Mouse (Mus musculus): ENCODE data around the gene Barhl2.

Gene Barhl2

DNA sequence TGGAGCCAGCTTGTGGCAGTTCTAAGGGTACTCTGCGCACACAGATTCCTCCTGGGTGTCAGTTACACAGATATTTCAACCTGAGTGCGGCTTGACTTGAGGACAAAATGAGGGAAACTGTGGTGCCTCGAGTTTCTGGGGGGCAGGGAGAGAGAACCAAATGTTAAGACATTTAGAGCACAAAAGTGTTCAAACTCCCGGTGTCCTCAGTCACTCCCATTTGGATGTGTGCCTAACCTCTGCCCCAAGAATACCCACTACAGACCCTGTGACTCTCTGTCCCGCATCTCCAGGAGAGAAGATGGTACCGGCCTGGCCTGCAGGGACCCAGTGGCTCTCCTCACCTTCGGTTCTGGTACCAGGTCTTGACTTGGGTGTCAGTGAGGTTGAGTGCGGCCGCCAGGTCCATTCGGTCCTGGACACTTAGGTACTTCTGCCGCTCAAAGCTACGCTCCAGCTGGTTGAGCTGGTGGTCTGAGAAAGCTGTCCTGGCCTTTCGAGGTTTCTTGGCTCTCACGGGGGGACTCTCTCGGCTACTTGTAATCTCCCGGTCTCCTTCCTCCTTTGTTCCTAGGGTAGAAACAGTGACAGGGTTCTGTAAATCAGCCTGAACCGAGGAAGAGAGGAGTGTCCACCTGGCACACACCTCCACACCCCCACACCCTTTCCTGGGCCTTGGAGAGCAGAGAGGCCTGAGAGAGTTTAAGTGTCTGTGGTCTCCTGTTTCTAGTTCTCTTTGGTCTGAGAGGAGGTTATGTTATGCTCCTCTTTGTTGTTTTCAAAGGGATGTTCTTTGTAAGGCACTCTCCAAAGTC, 2.7 kb downstream of the Barhl2 start:
- DNase-seq (ENCODE audit: low spot score in 2 of 2), result no peak

DNA sequence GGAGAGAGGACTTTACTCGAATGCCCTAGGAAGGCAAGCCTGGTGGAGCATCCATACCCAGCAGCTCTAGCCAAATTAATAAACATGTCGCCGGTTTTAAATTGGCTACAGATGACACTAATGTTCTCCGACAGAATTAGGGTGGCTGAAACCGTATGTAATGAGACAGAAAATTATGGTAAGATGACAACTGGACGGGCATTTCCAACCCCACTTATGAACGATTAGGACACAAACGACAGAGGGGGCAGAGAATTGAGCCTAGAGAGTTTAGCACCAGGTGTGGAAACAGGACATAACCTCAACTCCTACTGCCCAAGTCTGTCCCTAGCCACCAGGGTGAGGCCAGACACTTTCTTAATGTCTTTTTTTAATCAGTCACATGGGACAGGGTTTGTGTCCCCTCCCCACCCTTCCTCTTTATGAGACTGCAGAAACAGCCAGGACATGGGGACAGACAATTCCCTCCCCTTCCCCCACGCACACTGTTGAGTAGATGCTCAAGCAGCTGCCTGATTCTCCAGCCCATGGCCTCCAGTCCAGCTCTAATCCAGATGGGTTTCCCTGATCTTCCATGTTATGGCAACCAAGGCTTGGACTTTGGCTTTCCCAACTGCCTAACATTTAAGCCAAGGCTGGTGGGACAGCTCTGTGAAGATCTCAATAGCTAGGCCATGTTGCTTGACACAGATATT, 3.4 kb downstream of the Barhl2 start:
- no peak for DNase-seq (ENCODE audit: low spot score in 2 of 2)

DNA sequence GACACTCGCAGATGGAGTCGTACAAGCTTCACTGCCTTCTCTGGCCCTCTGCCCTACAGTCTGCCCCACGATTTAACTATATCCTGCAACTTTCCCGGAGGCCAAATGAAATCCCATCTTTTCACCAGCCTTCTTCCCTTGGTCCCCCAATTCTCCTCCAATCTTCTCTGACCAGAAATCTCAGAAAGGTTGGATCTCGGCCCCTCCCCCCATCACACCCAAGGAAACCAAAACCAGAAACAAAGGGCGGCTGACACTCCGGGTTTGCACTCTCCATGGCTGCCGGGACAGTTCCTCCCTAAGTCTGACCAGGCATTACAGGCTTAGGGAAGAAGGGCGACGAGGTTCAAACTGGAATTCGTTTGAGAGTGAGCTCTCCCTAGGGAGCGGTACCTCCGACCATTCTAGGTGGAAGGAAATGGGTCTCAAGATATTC, 4.1 kb downstream of the Barhl2 start:
- no peak for DNase-seq (ENCODE audit: low spot score in 2 of 2)

DNA sequence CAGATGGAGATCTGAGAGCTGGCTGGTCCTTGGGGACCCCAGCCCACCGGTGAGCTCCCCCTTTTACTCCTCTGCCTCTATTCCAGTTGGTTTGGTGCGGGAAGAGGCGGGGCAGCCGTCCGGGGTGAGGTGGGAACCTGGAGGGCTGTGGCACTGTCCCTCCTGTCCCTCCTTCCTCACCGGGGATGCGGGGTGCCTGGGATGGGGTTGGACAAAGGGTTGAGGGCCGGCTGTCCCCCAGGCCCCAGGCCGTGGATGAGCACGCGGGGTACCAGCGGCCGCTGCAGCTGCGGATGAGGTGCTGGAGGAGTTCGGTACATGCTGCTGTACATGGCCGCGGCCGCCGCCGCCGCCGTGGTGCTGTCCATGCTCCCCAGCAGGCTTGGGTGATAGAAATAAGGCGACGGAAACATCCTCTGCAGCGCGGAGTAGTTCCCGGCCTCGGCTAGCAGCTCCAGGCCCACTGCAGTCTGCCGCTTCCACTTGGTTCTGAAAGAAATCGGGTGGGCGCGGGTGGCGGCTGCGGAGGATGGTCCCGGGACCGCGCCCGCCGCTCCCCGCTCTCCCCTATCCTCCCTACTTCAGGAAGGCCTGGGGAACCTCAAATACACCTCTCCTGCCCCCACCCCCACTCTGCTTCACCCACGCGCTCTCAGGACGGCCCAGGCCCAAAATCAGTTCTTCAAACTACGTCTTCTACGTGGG, 4.6 kb downstream of the Barhl2 start:
- DNase-seq (ENCODE audit: low spot score in 2 of 2), result no peak

DNA sequence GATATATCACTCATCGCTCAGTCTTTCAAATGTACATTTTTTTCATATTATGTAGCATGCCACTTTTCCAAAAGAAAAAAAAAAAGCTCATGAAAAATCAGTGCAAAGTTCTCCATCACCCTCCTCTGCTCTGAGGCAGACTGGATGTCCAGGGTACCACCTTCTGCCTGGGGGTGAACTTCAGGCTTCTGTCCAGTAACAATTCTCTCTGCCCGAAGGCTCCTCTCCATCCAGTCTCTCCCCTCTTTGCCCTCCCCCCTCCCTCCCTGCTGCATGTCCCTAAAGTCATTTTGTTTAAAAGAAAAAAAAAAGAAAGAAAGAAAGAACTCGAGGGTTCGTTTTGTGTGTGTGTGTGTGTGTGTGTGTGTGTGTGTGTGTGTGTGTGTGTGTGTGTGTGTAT, 5.3 kb downstream of the Barhl2 start:
- DNase-seq (ENCODE audit: low spot score in 2 of 2), result no peak

DNA sequence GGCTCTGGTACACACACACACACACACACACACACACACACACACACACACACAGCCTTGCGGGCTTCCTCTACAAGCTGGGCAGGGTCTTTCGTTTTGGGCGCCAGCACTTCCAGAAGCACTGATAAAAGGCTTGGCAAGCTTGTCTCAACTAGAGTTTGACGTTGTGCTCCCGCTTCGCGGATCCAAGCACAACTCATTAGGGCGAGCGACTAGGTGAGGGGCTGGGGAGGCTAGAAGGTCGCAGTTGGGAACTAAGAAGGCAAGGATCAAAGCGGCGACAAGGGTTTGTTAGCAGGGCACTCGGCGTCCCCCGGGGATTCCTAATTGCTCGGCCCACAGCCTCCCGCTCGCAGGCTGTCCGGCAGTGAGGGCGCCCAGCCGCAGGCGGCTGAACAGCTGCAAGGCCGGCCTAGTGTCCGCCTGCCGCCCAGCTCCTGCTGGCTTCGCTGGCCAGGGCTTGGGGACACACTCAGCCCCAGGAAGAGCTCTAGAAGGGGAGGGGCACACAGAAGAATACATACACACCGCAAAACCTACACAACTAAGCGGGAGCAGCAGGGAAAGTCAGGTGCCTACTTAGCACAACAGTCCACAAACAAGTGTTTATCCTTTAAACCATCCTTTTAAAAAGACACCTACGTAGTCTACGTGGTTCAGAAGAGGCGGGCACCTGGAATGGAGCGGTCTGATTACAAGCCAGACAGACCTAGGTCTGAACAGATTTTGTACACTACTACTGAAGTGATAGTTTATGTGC, 6.1 kb downstream of the Barhl2 start:
- no peak for DNase-seq (ENCODE audit: low spot score in 2 of 2)

DNA sequence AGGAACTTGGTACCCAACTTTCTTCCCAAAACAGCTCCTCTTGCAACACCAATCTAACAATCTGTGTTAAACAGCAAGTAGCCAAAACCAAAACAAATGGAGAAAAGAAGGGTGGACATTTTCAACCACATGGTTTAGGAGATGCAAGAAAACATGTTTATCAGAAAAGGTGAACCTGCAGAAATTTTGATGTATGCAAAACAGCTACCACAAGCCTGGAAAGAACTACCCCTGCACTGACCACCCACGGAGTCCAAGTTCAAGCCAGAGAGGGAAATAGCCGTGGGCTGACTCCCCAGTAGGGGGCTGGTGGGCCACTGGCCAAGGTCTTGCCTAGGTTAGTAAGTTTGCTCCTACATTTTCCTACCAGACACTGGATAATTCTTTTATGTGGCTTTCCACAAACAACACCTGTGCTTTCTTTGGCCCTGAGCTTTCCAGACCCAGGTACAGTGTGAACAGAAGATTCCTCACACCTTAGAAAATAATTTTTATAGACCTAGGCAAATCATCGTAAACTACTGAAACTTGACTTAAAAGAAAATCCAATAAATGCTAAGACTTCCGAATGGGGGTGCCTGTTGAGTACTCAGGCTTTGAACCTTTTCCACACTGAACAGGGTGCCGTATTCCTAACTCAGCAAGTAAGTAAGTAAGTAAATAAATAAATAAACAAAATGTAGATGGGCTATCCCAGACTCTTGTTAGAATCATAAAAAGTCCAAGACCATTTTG, 7.4 kb downstream of the Barhl2 start:
- no peak for DNase-seq (ENCODE audit: low spot score in 2 of 2)

DNA sequence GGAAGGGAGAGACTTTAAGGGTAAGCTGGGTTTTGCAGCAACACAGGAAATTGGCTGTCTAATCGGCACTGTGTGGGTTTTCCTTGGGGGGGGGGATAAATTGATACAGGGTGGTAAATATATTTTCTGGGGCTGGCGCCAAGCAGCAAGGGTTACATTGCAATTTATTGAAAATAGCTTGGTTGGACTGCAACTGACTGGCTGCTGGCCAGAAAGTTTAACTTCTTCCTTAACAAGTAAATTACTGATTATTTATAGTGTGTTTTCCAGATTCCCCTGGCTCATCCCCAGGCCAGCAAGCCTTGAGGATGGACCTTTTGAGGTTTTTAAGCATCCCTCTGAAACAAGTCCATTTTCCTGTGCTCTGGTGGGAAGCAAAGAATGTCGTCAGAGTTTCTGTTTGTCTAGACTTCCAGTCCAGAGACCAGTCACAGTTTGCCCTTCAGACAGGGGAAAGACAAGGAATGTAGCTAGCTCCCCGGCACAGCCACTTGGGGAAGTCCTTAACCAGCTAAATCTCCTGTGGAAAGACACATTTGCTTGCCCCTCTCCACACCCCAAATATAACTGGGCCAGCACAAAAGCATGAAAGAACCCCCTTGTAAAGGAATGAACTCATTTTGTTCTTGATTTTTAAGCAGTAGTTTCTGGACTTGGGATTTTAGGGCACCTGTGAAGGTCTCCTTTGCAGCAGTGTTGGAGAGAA, 8.1 kb downstream of the Barhl2 start:
- no peak for DNase-seq (ENCODE audit: low spot score in 2 of 2)

DNA sequence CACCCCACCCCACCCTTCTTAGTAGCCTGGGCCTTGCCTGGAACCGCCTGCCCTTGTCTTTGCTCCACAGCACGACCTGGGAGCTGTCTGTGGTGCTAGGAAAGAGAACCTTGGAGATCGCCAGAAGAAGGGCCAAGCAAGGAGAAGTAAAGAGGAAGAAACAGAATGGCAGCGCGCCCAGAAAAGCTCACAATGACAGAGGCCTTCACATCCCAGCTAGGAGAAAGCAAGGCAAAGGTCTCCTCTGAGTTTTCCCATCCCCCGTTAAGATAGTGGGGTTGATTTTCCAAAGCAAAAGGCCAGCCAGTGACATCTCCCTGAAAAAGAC, 9.2 kb downstream of the Barhl2 start:
- DNase-seq (ENCODE audit: low spot score in 2 of 2), result no peak

DNA sequence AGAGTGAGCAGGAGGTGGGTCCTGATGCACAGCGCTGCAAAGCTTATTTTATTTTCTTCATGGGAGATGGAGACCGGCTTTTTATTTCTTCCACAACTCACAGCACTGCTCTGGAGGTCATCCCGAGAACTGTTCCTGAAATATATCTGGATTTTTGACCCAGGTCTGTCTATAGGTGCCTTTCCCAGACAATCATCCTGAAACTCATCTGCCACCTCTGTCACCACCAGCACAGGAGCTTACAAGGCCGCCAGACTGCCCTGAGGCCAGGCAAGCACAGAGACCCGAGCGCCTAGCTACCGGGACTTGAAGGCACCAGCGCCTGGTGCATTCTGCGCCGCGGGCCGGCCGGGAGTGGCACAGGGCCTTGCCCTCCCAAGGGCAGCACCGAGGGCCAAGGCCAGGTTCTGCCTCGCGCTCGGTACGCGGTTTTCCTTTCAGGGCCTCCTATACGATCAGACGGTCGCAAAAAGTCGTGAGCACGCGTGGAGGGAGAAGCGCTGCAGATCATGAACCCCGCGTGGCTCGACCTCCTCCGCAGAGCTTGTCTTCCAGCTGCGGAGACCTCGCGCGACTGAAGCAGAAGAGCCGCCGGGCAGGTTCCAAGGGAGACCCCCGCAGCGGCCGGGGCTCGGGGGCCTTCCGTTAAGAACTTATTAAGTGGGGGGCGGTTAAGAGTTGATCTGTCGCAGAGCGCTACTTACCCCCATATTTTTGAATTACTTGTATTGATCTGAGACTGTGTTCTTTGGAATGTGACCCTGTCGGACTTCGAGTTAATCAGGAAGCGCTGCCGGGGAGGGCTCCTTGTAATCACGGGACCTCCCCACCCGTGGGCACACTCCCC, 9.8 kb downstream of the Barhl2 start:
- DNase-seq (ENCODE audit: low spot score in 2 of 2), result no peak

DNA sequence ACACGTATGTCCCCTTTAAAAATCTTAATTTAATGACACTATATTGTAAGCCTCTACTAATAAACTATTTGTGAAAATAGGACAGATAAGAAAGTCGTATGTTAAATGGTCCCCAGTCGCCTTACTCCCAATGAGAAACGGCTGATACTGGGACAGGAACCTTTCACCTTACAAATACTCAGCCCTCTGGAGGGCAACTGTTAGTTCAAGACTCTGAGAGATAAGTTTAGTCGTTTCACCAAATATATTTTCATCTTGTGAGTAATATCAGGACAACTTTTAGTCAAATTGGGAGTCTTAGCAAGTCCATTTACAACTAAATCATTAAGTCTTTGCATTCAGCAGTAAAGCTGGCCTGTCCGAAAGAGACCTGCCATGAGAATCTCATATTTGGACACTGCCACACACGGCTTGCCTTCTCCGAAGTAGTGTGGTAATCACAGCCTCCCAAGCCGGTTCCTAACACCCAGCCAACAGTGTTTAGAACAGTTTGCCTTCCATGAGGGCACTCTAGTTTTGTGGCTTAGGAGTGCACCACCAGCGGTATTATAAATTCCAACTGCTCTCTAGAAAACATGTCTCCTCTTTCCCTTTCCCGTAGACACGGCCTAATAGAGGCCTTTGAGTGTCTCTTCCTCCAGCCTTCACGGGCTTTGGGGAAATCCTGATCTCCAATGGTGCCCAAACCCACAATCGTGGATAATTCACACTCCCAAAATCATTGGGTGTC, 10.7 kb downstream of the Barhl2 start:
- DNase-seq (ENCODE audit: low spot score in 2 of 2), result no peak

DNA sequence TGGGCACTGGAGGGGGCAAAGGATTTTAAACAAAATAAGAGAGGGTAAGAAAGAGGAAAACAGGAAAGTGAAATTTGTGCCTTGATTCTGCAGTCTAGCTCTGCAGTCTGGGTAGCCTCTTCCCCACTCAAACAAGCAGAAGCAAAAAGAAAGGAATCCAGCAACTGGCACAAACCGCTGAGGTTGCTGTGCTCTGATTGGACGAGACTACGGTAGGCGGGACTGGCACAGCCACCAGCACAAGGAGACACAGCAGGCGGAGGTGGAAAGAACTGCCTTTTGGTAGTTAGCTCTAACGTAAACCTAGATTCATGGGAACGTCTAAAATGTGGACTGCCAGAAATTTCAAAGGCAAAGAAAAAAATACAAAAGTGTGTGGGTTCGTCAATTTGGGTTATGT, 11.4 kb downstream of the Barhl2 start:
- no peak for DNase-seq (ENCODE audit: low spot score in 2 of 2)

DNA sequence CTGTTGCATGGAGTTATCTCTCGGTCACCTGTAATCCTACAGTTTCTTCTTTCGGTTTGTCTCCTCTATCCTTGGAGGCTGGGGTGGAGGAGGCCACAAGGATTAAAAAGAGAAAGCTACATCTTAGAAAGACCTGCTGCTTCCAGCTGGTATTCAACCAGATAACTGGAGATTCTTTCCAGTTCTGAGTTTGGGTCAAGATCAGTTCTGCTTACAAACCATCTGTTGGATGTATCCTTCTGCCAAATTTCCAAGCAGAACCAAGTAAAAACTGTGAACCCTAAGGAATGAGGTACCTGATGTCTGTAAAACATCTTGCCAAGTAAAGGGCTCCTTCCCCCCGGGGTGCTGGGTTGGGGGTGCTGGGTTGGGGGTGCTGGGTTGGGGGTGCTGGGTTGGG, 12.3 kb downstream of the Barhl2 start:
- no peak for DNase-seq (ENCODE audit: low spot score in 2 of 2)

DNA sequence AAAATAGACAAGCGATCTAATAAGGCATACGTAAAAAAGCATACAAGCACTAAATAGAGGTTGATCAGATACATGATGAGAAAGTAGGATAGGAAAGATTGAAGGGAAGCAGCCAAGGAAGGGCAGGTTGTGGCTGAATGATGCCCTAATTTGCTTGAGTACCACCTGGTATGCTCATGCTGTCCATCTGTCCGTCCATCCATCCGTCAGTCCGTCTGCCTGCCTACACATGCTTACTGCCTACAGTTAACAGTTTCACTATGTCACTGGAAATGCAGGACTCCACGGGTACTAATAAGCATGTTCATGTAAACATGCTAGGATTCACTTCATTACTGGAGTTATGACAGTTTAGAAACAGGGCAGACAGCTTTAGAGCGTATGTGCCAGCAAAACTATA, 19.1 kb downstream of the Barhl2 start:
- no peak for DNase-seq (ENCODE audit: low spot score in 2 of 2)

DNA sequence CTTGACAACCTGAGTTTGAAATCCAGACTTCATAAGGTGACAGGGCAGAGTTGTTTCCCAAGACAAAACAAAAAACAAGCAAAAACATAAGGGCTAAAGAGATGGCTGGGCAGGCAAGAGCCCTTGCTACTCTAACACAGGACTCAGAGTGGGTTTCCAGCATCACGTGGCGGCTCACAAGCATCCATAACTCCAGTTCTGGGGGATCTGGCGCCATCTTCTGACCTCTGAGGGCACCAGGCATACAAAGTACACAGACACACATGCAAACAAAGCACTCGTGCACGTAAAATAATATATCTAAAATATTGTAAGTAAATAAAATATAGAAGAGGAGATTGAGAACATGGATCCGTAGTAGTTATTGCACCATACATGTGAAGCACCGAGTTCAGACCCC, 31.9 kb downstream of the Barhl2 start:
- no peak for DNase-seq (ENCODE audit: low spot score in 2 of 2)

DNA sequence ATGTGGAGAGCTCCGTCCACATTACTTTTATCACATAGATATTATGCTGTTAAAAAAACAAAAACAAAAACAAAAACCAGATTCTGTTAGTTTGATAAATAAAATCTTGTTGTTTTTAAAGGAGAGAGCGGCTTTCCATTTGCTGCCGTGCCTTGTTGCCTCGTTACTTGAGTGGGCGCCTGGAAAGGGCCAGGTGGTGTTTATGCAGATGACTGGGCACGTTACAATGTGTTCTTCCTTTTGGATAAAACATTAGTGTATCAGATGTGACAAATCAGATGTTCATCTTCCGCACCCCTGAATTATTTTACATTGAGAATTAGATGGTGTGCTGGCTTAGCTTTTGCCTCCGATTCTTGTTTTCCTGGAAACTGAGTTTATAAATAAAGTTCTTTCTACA, 37.1 kb downstream of the Barhl2 start:
- peak in 1 of 2 experiments; percentile 2 for DNase-seq (ENCODE audit: low spot score in 2 of 2)

DNA sequence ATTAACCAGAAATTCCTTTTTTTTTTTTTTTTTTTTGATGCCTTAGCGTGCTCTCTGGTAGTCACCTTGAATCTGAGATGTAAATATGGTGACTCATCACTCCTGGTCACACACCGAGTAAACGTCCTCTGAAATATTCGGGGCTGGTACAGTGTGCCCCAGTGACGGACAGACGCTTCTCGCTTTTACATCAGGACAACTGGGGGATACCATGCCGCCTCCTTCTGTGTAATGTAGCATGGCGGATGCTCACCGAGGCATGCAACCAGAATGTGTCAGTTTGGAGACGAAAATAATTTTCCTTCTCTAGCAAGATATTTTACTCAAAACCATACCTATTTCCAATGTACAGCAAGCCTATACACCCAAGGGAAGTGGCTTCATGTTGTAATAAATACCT, 37.6 kb downstream of the Barhl2 start:
- no peak for DNase-seq (ENCODE audit: low spot score in 2 of 2)

DNA sequence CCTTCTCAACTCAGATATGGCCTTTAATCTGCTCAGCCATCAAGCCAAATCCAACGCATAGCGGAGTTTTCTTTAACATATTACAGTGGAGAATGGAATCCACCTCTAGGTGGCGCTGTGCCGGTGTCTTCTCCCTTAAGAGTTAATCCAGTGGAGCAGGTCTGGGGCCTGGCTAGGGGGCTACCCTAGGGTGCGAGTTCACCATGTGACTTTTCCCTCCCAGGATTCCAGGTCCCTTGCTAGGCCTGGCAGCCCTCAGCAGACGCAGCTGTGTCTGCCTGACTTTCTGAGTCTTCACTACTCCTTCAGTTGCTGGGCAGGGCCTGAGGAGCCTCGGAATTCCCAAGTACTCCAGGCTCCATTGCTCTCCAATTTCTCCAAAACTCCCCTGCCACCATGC, 40.8 kb downstream of the Barhl2 start:
- DNase-seq (ENCODE audit: low spot score in 2 of 2), result no peak

DNA sequence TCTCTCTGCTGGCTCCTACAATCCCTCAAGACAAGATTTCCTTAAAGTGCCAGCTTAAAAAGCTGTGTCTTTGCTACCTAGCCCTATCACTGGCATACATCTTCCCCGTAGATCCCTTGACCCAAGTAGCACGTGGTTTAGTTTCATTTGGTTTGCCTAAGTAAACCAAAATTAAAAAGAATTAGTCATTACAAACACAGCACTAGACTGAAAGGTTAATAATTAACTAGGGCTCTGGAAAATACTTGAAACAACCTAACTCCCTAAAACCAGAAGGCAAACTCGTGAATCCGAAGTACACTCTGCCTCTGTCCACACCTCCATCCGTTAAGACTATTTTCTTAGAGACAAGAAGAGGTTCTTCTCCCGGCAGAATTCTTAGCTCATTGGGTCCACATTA, 41.4 kb downstream of the Barhl2 start:
- no peak for DNase-seq (ENCODE audit: low spot score in 2 of 2)

Data from right cerebral cortex, postnatal 36 days (tissue).